ENCODE assay signal across 8 mouse cellular contexts in genomic region chr11:58103697-58104306, GRCm38 (mm10). TPM values are rescaled to one million over a fixed set of nuclear protein-coding genes. Genes with fewer than 3 reads are reported as not detected.
DNase-seq lines count a peak whose midpoint lies in the region; ATAC-seq lines count a peak whose summit lies in the region.

Gene Cnot8 (plus strand): TSS chr11:58104153.

- under 1% methylated on average over 55 of the region's 55 CpGs for WGBS in intestine, embryonic 14.5 days

- peak within 1 kb of the TSS; percentile 72 for H3K4me2 ChIP-seq in intestine, embryonic 14.5 days (ENCODE audit: low read length)

- H3K9ac ChIP-seq in intestine, embryonic 14.5 days (ENCODE audit: low read length) = peak within 1 kb of the TSS; percentile 92

- ATAC-seq in intestine, embryonic 14.5 days (replicated peaks; ENCODE audit: low FRiP score, low TSS enrichment, low read depth) = peak; percentile 97

- peak within 1 kb of the TSS; percentile 98 for H3K4me3 ChIP-seq in intestine, embryonic 14.5 days (ENCODE audit: low read depth, low read length)

- DNase-seq in adrenal gland, adult 18-20 months (ENCODE audit: low spot score in 2 of 2) = peak; percentile 99
- DNase-seq in embryo, embryonic 11 days = peak; percentile 99
- DNase-seq in gastrocnemius, postnatal 25 days = peak; percentile 99
- DNase-seq in intestine, embryonic 14.5 days (ENCODE audit: low spot score) = peak; percentile 99
- DNase-seq in left cerebral cortex, postnatal 14 days (ENCODE audit: low spot score in 2 of 2) = peak; percentile 99
- DNase-seq in mesoderm, embryonic 11.5 days (ENCODE audit: low read depth, low spot score) = peak; percentile 98
- peak; percentile 98 to 99 for DNase-seq in right cerebral cortex, postnatal 36 days (ENCODE audit: low spot score in 2 of 2)
- DNase-seq in yolk sac, embryonic 10.5 days (ENCODE audit: low spot score) = peak; percentile 99

- H3K4me1 ChIP-seq in intestine, embryonic 14.5 days (replicated peaks; ENCODE audit: control insufficient read depth, insufficient read depth, low read length) = peaks cover 19% of the 10 kb centered on the region

- H3K9me3 ChIP-seq in intestine, embryonic 14.5 days (ENCODE audit: control insufficient read depth, low read length) = no peaks in the 10 kb centered on the region

- intact Hi-C loops in left cerebral cortex, postnatal 14 days (cut with DNase I) = loop anchor here (5.0 kb wide), 1 partner anchor 97 kb away; the partner anchor contains the start of gene Larp1

- peak within 1 kb of the TSS; percentile 90 for H3K27ac ChIP-seq in intestine, embryonic 14.5 days (ENCODE audit: low read depth)

- no peaks in the 10 kb centered on the region for H3K27me3 ChIP-seq in intestine, embryonic 14.5 days (replicated peaks; ENCODE audit: control insufficient read depth, insufficient read depth, low read length)

- H3K36me3 ChIP-seq in intestine, embryonic 14.5 days (ENCODE audit: control insufficient read depth, insufficient read depth, low read length) = no peaks in the 10 kb centered on the region

RNA-seq across cellular contexts. Expression of gene Cnot8, which starts in this region (rescaled TPM):
- 10 to 100 TPM; 40.9 to 47.1 TPM for total RNA-seq in adrenal gland, adult 18-20 months (2021)
- 10 to 100 TPM; 28.5 to 30.6 TPM for total RNA-seq in gastrocnemius, postnatal 25 days (2021)
- polyA plus RNA-seq in intestine, embryonic 14.5 days (2014; fragmentation: Nextera tagmentation; extraction: Ambion mirVana) = 86.8 and 91.1 TPM in 2 replicates
- 10 to 100 TPM; 52.1 to 54.3 TPM for total RNA-seq in left cerebral cortex, postnatal 14 days (2021)

Comparison
In these comparisons a context has a peak if more than half of its experiments do, and no peak if none do; other contexts are left out.
1. Peak in every context shown above with its lines: DNase-seq, ATAC-seq, H3K4me3 ChIP-seq and H3K27ac ChIP-seq.